Mouse (Mus musculus) layer of hippocampus, postnatal 10 days (tissue): ENCODE measurements at regions not wholly inside any gene's neighbourhood (a gene's known extent, or its start where the extent isn't known, plus 50 kb on each side); places are given as distances from the start of the nearest gene placed in this dataset.
A peak's percentile ranks its signal among the peaks of the same experiment; 100 is the strongest.

Source experiments
- DNase-seq, 2 experiments: peaks; one replicate each; pipeline ENCODE4 v3.0.0; 2021; ENCODE audit warnings: low spot score in 2 of 2

DNA sequence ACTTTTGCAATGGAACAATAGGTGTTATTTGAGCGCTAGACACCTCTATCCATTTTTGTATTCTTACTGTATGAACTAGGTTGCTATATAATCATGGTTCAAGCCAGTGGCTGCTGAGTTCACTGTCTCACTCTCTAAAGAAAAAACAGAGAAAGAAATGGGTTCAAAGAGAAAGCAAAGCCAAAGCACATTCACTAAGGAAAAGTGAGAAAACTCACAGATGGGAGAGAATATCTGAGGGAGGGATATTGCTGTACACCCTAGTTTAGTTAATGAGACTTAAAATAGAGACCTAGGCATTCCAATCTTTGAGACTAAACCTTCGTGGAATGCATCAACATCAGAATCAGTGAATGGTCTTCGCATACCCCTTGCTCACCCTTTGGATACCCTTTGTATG lies 371.0 kb downstream of the Fam198b start:
- no peak for DNase-seq

DNA sequence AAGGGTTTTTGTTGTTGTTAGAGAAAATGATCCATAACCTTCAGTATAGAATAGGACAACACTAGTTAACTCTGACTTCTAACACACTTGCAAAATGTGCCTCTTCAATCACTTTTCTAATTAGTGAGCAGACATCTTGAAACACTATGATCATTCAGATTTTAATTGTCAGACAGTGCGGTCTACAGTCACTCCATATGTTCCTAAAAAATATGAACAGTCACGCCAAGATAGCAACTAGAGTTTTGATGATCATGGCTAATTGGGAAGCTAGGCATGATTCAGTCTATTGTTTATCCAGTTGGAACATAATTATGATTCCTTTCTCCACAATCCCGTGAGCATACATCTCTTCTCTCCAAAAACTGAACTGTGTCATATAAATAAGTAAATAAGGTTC lies 372.1 kb downstream of the Fam198b start:
- DNase-seq = no peak

DNA sequence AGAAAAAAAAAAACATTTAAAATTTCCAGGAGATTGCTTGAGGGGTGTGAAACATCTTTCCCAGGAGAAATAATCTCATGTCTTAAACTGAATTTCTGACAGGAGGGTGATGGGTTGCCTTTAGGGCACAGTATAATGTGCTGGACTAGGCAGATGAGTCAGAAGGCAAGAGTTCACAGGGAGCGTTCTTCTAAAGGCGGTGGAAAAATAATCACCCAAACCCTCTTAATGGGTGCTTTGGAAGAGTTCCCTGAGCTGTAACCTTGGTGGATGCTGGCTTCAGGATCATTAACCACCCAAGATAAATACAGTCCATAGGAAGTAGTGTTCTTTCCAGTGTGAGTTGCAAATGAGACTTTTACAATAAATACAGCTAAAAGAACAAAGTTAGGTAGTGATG lies 378.8 kb downstream of the Fam198b start:
- DNase-seq = no peak

DNA sequence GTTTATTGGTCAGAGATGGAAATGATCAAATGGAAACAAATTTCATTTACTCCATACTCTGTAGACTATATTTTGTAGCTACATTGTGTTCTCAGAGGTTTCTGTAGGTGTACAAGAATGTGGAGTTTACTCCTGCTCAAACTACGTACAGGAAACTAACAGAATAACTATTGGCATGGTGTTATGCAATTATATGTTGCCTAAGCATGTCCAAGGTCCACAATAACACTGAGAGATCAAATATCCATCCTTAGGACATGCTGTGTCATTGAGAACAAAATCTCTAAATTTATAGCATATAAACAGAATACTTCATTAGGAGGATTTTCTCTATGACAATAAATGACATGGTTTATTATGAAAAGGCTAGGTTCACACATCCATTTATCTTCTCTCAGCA lies 400.3 kb downstream of the Fam198b start:
- DNase-seq = no peak

DNA sequence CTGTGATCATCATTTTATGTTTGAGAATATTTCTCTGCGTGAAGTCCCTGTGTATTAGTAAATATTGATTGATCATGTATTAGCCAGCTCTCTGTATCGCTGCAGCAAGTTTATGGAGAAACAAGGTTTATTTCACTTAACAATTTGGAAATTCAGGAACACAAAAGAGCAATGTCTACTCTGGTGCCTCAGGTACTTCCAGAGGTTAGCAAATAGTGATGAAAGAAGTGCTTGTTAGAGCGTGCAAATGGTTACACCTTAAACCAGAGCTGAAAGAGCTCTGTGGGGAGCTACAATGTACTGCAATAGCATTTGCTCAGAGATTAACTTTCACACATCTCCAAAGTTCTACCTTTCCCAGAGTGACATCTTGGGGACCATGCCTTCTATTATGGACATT lies 400.9 kb downstream of the Fam198b start:
- DNase-seq = no peak

DNA sequence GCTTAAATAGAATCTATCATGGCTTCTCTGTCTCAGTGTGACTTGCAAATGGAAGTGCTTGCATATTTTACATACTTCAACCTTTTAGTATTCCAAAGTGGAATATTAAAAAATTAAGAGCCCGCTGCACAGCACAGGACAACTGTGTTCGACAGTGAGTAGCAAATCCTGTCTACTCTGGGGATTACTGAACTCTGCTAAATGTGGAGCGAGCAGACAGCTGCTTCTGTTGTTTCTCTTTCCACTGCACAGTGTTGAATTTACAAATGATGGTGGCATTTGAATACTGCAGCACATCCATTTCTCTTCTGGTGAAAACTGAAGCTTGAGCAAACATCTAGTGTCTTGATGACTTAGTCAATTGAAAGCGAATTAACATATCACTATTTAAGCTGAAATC lies 409.2 kb downstream of the Fam198b start:
- no peak for DNase-seq

DNA sequence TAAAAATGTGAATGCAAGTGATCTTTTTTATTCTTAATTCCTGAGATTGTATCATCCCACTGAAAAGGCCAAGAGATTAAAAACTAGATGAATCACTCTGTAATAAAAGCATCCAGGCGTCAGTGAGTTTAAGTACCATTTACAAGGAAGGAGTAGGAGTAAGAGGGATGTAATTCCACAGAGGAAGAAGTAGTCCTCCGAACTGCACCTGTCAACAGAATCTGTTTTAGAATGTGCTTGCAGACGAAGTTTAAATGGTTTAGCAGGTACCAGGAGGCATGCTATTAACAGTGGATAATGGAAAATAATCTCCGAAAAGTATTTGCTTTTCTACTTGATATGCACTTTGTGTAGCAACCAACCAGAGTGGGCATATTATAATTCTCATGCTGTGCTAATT lies 423.3 kb downstream of the Fam198b start:
- no peak for DNase-seq

DNA sequence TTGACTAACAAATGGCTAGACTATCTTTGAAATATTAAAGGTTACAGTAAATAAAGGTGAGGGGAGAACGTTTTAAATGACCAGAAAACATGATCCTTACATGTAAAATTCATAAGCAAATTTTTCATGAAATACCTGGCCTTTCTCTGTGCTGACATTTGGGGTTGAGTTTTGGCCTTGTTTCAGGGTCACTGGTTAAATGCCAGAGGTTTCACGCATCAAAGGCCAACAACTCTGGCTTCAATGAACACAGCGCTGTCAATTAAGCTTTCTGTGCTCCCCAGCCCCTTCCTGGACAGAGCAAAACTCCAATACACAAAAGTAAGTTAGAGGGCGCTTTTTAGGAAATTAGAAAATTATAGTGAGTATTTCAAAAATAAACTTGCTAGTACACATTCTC lies 425.6 kb downstream of the Fam198b start:
- DNase-seq = no peak

DNA sequence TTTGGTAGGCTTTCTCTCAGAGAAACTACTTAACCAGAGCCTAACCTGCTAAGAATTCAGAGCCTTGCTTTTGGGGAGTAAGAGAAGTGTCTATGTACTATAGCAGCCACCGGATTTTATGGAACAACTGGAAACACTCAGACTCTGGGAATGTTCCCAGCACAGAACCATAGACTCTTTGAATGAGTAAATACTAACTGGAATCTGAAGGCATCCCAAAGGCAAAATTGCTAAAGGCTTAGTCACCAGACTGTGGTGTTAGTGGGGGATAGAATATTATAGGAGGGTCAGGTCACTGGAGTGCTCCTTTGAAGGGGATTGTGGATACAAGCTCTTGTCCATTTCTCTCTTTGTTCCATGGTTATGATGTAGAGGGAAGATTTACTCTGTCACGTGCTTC lies 427.4 kb downstream of the Fam198b start:
- no peak for DNase-seq

DNA sequence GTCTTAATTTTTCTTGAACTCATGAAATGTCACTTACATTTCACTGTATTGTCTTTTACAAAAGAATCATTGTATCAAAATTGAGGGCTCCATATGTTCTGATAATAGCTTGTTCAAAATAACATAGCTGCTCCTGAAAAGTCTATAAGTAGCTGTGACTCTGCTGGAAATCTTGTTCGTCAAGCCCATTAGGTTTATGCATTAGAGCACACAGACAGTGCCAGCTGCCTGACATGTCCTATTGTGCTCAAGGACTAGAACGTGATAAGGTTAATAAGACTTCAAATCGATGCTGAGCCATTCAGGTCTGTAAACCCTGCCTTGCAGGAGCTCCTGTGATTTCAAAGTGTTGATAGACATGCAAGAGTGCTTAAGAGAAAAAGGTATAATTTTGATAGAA lies 438.0 kb downstream of the Fam198b start:
- DNase-seq = no peak

DNA sequence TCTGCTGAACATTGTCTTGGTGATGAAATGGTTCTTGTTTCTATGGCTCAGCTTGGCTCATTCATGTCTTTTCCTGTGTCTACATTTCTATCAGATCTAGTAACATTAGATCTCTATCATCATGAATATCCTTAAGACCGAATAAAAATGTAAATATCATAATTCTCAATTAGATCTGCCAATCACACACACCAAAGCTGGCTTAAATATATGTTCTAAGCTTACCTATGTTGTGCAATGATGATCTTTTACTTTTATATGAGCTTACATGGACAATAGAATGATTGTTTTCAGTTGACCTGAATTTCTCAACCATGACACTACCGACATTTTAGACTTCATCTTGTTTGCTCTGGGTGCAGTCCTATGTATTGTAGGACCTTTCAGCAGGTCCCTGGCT lies 440.4 kb downstream of the Fam198b start:
- DNase-seq = no peak

DNA sequence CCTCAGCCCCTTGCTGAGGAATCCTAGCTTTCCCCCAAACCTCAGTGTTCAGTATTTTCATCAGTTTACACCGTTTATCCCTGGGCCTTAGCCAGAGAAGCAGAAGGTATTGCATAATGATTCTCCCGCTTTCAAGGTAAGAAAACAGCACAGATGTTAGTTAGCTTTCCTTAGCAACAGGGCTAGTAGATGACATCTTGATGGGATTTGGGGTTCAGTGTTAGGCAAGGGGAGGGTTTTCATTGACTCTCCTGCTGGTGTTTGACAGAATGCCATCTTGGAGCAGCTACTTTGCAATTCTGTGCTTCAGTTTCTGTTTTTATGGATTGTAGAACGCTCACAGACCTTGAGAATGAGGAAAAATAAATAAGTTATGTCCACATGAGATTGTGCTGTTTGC lies 447.4 kb downstream of the Fam198b start:
- no peak for DNase-seq

DNA sequence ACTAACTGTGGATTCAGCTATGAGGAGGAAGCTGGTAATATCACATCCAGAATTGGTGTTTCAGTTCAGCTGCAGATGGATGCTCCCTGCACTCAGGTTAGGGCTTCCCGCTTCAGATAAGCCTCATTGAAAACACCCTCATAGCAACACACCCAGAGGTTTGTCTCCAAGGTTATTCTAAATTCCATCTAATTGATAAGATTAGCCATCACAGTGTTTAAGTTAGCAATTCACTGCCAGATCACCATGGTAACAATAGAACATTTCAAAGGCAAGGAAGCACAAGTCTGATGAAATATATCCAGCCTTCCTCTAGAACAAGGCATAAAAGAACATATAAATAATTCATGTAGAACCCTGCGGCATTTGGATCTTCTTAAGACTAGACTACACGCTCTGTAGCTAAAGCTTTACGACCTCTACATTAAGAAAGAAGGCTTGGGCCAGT lies 450.1 kb downstream of the Fam198b start:
- DNase-seq = peak in 1 of 2 experiments; percentile 14

DNA sequence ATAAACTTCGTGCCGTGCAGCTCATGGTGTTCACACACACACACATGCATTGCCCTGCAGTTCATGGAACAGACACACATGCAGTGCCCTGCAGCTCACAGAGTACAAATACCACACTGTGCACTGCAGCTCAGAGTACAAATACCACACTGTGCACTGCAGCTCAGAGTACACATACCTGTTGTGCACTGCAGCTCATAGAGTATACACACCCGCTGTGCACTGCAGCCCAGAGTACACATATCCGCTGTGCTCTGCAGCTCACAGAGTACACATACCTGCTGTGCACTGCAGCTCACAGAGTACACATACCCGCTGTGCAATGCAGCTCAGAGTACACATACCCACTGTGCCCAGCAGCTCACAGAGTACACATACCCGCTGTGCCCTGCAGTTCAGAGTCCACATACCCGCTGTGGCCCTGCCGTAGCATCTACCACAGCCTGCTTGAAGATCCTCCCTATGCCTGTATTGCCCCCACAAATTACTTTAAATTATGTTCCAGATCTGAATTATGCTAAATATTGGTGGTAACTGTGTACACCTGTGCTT lies 451.9 kb downstream of the Fam198b start:
- DNase-seq = no peak

DNA sequence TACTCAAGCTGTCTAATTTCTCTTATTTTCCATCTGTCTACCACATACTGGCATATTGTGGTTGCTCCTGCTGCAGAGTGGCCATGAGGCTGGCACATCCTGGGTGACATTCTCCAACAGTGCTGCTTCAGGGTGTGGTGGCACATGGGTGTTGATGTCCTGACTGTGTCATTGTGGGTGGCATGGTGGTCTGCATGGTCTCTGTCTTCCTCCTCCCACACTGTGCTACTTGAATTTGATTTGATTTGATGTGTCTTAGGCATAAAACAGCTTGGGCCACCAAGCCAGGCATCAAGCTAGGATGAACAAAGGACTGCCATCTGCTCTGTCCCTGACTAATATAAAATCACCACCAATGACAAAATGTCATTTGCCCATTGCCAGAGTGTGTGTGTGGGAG lies 434.7 kb downstream of the Gria2 start:
- peak; percentile 14 to 21 for DNase-seq

DNA sequence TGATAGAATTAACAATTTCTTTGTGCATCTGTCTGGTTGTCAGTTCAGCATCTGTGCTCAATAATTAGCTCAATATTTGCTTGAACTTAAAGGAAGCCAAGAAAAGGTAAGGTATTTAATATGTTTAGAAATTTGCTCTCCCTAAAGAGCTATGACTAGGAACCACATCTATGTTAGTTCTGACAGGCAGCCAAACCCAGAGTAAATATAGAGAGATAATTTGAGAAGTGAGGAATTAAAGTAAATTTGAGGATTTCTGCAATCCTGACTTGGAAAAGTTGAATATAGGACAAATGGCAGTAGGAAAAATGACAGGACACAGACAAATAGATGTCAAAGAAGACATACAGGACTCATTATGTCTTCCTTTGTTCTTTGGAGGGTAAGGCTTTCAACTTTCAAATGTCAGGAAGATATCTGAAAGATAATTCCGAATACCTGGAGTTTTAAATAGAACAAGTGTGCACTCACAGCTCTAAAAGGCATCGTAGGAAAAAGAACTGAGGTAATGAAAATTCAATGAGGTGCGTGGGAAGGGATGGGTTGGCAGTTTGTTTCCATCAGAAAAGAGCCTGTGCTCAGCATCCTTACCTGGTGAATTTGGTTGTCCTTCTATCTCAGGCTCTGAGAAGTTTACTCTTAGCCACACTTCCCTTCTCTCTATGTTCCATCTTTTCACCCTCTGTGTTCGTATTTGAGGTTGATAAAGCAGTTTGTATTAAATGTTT lies 433.3 kb downstream of the Gria2 start:
- no peak for DNase-seq

DNA sequence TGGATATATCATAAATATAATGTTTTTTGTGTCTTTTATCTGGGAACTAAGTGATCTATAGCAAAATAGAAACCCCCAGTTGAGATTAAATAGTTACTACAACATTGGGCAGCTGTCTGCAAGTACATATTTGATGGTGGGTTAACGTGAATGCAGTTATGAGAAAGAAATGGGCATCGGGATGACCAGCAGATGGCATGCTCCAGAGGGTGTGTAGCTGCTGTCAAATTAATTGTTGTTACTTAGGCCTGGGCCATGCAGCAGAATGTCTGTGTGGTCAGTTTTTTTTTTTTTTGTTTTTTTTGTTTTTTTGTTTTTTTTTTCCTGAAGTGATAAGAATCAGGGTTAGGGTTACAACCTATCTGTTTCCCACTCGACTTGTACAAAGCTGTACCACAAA lies 430.2 kb downstream of the Gria2 start:
- no peak for DNase-seq

DNA sequence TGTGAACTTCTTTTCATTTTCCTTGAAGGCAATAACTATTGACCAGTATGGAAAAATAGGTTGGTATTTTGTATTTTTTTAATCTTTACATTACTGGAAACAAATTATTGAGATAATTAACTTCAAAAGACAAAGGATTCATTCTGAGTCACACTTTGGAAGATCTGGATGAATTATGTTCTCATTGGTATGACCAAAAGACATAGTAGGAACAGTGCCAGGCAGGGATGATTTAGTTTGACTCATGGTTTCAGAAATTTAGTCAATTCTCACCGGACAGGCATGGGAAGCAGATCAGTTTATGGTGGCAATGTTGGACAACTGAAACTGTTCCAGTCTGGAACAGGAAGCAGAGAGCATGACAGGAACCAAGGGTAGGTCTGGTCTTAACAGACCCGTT lies 416.6 kb downstream of the Gria2 start:
- no peak for DNase-seq

DNA sequence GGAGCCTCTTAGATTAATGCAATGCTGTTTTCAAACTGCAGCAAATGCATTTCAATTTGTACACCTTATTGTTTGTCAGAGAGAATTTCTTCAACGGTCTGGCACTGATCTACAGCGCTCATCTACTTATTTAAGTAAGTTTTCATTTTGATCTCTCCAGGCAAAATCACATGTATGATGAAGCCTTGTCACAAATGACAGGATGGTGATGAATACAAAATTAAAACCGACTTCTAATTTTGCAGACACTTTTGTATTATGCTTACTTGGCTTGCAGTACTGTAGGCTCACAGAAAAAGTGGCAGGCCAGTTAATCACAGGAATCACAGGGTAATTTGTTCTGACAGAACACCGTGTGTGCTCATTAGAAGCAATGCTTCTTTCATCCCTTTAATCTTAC lies 406.4 kb downstream of the Gria2 start:
- DNase-seq = no peak

DNA sequence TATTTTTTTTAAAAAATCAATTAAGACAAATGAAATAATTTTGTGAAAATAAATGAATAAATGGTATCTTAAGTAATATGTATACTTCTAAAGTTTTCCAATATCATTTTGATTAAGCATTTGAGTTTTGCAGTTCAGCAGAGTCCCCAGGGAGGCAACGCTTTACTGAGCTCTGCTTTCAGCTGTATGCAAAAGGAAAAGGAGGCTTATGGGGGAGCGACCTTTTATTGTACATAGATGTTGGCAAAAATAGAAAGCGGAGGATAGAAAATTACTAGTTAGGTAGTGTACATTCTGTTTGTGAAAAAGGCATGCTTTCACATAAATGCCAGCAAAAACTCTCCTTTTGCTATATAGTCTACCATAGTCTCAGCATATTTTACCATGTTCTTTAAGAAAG lies 382.2 kb downstream of the Gria2 start:
- DNase-seq = no peak

DNA sequence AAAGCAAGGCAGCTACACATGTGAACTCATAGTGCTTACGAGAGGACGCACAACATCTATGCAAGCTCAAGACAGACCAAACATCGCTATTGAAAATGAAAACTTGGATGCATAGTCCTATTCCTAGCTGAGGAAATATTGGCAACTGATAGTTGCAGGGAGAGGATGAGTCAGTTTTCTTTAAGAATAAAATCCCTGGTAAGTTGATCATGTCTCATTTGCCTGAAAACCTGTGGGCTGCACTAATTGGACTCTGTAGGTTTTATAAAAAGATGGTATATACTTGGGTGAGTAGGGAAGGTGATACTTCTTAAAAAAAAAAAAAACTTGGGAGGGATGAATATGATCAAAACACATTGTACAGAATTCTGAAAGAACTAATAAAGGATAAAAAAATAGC lies 381.2 kb downstream of the Gria2 start:
- DNase-seq = no peak

DNA sequence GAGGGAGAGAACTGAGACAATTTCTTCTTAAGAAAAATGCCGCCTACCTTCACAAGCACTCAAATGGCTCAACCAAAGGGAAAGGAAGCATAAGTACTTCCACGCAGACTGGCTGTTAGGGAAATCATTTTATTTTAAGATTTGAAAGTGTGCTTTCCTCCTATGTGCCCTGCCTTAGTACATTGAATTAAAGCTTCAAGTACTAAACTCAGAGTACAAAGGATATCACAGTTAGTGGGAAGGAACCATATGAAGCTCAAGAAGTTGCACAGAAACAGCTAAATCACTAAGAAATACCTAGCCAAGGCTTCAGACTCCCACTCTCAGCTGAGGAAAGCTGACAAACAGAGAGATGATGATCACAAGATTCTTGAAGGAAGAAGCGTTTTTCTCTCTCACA lies 380.5 kb downstream of the Gria2 start:
- no peak for DNase-seq

DNA sequence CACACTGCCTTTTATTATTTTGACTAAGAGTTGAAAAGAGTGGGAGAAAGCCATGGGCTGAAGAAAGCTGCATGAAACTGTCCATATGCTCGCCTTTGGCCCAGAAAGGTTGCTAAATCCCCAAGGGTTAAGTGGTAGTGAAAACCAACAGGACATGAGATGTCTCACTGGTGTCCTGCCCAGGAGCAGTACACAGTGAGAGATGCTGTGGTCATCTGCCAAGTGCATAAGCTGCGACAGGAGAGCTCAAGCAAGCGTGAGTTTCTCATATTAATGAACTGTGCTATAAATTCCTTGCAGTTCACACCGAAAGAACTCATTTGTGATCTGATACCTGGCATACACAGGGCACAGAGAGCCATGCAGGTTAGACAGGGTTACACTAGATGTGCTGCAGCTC lies 380.0 kb downstream of the Gria2 start:
- no peak for DNase-seq
